Mouse (Mus musculus) lung, postnatal 10 days (tissue): ENCODE data around the gene Grin2d.

Source experiments
- DNase-seq: peaks from one replicate; pipeline ENCODE4 v3.0.0; 2021

The Grin2d gene

GRCm38 (mm10) chr7:45897258-45897757 lies 19.1 kb upstream of the Grin2d start:
- peak; percentile 78 for DNase-seq

DNA sequence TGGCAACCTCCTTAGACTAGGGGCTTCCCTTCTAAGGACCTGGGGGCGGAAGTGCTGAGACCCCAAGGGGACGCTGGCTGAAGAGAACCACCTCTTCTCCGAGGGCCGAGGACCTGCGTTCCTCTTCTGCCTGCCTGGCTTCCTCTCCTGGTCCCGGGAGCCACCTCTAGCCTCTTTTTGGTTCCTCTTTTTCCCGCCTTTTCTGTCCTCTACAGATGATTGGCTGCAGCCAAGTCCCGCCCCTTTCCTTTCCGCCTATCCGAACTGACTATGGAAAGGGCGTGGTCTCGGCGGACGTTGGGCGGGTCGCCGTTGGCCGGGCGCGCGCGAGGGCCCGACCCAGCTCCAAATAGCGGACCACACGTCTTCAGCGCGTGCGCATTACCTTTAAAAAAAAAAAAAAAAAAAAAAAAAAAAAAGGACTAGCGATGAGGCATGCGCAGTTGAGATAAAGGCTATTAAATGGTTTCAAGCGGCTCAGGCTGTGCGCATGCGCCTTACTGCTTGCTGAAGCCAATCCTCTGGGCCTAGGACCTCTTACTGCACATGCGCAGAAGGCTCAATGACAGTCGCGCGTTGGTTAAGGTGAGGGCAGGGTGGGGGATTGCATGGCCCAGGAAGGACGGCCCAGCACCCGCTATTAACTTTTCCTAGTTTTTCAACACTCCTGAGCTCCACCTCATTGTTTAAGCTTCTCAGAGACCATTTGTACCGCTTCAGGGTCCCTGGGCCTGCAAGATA lies 18.5 kb upstream of the Grin2d start, which contains the start of the genes Syngr4 and Tmem143:
Gene Syngr4 (minus strand): TSS at position 198 of the 741 bp plus-strand sequence.
Gene Tmem143 (plus strand): TSS at position 425 of the 741 bp plus-strand sequence.
- DNase-seq, result peak; percentile 99

DNA sequence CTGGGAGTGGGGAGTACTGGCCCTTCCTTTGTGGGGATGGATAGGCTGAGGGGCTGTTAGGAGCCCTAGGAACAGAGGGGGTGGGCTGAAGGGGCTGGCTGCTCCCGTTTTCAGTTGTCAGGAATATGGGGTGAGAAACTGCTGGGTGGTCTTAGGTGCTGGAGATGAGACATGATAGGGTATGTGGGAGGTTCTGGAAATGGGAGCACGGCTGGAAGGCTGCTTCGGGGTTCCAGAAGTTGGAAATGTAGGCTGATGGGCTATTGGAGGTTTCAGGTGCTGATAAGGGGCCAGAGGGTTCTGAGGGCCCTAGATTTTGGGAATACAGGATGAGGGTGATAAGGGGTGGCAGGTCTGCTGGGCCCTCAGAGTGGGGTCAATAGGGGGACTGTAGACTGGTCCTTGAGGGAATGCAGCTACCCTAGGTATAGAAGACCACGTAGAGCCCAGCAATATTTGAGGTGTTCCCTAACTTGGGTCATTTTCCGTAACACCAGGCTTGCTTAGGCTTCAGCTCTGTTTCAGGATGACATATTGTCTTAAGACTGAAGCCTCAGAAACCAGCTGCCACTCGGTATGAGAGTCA lies 17.8 kb upstream of the Grin2d start:
- no peak for DNase-seq

GRCm38 (mm10) chr7:45892651-45893050 lies 14.5 kb upstream of the Grin2d start:
- no peak for DNase-seq

- no peak for DNase-seq
These were observed 9.1 kb upstream of the Grin2d start for GRCm38 (mm10) chr7:45887246-45887645.

DNA sequence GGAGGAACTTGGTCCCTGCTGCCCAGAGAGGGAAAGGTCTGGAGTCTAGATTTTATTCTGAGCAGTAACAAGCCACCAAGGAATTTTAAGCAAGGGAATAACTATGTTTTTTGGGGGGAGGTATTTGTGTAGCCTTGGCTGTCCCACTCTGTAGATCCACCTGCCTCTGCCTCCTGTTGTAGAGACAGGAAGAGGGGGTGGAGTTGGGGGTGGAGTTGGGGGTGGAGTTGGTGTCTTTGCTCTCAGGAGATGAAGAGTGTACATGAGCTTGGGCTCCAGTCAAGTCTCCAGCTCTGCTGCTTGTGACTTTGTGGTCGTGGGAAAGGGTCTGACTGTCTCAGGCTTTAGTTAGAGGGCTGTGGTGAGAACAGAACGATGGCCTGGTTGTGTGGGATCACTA lies 2.8 kb upstream of the Grin2d start:
- no peak for DNase-seq

- DNase-seq, result no peak
These were observed 2.4 kb upstream of the Grin2d start for GRCm38 (mm10) chr7:45880531-45880930.

DNA sequence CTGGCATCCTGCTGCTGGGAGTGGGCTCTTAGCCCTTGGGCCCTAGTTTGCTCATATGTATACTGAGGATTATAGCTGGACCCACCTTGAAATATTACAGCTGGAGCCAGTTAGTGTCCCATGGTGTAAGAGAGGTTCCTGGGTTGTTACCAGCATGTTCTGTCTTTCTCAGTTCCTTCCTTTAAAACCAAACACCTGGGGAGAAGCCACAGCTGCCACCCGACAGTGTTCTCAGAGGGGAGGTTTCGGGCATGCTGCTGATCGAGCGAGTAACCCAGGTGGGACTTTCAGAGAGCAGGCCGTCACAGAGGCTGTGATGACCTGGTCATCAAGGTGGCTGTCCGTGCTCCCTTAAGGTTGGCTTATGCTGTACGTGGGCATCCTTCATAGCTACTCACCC lies 1.3 kb downstream of the Grin2d start:
- no peak for DNase-seq

DNA sequence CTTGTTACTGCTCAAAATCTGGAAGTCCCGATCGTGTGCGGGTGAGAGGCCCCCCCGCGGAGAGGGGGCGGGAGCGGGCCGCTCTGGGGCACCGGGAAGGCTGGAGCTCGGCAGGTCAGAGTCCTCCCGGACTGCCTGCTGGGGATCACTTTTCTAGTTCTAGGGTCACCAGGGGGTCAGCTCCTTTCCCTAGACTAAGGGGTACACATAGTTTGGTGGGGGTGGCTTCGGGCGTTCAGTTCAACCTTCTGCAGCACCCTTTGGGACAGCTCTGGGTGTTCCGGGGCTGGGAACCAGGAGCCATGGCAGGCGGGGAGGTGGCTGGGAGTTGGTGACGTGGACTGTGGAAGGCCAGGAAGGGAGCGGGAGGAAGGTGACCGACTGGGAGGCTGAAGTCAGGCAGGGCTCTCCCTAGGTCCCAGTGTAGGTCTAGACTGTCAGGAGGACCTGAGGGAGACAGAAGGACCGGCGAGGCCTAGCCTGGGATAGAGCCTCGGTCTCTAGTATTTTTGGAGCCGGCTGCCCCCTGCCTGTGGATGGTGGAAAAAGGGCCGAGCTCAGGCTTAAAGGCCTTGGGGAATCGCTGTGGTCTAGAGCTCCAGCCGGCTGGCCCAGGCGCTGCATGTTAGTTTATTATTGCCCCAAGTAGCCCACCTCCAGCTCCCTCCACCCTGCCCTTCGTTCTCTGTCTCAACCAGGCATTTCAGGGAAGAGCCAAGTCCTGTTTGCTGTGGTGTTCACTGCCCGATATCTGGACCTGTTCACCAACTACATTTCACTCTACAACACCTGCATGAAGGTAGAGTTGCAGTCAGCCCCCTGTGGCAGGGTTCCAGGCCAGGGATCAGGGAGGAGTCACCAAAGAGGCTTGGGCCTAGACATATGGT lies 4.9 kb downstream of the Grin2d start:
- peak; percentile 69 for DNase-seq

DNA sequence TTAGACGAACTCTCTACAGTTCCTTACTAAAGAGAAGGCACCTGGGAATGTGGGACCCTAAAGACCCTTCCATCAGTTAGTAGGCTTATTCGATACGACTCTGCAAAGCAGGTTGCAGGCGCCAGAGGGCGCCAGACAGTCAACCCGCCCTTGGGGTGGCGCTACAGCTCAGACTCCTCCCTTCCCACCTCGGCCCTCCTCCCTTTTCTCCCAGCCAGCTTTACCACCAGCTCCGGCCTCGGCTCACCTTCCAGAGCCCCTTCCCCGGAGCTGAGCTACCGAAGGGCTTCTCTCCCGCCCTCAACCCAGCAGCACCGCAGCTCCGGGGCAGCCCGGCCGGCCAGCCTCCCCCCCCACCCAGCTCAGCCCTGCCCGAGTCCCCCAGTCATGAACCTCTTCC lies 5.6 kb downstream of the Grin2d start, which contains the start of gene Kdelr1:
Gene Kdelr1 (plus strand): TSS at position 149 of the 400 bp plus-strand sequence.
- DNase-seq, result peak; percentile 93

DNA sequence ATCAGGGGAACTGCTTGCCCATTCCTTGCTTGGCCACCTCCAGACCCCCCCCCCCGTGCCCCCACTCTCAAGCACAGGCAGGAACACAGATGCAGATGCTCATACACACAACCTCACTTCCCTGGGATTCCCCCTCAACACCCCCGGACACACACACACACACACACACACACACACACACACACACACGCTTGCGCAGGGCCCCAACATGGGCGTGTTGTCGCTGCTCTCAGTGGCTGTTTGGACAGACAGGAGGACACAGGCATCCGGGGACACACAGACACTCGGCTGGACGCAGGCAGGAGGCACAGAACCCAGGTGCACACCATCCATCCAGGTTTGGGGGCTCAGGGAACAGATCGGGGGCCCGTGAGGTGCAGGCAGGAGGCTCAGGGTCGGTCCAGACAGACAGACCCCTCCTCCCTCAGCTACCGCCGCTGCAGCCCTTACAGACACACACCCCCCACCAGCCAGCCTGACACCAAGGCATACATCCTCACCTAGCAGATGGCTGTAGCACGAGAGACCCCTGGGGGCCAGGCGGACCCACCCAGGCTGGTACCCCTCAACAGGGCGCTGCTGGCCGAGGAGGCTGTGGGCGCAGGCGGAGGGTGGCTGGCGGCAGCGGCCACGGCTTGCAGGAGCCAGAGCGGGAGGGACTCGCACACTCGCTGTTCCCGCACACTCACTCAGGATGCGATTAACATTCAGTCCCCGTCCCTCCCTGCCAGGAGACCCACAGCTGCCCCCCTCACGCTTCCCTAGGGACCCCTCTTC lies 7.7 kb downstream of the Grin2d start:
- no peak for DNase-seq

- DNase-seq, result no peak
These were observed 8.4 kb downstream of the Grin2d start for GRCm38 (mm10) chr7:45869787-45870186.

DNA sequence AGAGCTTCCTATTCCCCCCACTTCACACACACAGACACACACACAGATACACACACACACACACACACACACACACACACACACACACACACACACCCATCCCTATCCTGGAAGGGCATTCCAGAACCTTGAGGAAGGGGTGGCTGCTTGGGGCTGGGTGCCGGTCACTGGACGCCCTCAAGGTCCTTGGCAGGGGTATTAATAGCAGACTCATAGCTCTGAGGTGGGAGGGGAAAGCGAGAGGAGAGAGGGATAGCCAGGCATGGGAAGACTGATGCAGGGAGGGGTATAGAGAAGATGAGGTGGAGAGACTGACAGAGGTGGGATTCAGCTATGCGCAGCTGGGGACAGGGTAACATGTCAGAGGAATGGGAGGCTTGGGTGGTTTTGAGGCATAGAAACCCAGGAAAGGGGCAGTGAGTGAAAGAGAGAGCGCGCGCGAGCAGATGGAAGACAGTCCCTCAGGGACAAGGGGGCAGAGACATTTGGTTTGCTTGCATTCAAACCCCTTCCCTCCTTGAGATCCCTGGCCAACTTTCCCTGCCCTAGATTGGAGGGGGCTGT lies 9.0 kb downstream of the Grin2d start:
- no peak for DNase-seq

DNA sequence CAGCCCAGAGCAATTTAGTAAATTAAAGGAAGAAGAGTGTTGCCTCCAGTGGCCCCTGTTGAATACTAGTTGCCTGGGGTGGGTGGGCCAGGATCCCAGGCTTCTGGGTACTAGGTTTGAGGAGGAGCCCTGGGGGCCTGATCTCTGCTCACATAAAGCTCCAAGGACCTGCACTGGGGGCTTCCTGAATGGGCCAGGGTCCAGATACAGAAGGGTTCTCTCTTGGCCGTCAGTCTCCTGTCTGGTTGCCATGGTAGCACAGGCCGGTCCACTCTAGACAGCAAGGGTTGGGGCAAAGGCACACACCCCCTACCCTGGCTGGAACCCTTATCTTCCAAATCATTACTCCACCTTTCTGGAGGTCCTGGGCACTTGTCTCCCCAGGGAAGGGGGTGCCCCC lies 10.3 kb downstream of the Grin2d start:
- no peak for DNase-seq

- DNase-seq, result peak; percentile 96
These were observed 12.0 kb downstream of the Grin2d start for GRCm38 (mm10) chr7:45865925-45866910.

- DNase-seq, result no peak
These were observed 13.7 kb downstream of the Grin2d start for GRCm38 (mm10) chr7:45864435-45864834.

DNA sequence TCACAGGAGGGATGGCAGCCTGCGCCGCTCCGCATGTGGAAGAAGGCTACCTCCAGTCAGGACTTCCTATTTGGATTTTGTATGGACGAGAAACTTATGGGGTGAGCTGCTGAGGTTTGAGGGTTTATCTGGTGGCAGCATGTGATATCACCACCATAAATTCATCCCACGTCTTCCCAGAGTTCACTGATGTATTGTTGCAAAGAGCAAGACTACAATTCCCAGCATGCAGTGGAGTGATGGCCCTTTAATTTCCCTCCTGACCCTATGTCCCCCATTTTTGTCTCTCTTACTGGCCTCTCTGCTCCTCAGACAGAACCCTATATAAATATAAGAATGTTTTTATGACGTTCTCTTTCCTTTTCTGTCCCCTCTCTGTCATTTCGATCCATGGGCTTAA lies 15.4 kb downstream of the Grin2d start:
- no peak for DNase-seq

DNA sequence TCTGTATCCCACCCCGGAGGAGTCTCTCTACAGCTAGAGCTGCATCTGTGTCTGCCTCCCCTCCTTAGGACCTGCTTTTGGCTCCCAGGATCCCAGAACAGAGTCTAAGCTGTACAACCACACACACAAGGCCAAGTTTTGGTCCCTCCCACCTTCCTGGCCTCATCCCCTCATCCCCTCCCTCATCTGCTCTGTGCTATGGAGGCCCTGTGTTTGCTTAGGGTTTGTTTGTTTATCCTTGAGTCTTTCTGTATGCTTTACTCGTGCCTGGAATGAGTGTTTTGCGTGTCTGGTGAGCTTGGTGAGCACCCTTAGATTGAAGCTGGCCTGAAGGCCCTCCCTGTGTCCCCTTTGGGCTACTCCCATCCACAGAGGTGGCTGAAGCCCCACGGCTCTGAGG lies 19.2 kb downstream of the Grin2d start:
- DNase-seq, result no peak

GRCm38 (mm10) chr7:45856950-45857901 lies 21.0 kb downstream of the Grin2d start:
- DNase-seq, result peak; percentile 51

DNA sequence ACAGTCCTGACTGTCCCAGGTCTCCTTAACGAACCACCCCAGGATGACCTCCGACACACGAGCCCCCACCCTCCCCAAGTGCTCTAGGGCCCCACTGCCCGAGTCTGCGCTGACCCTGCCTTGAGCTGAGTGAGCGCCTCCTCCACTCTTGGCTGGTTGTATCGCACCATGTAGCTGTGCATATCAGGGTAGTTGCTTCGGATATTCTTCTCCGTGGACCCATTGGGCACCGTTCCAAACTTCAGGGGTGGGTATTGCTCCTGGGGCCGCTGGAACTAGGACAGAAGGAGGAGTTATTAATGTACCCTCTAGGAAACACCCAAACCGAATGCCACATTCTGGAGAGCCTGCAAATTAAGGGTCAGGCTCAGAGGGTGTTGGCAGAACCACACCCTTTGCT lies 25.1 kb downstream of the Grin2d start:
- no peak for DNase-seq
